Mouse (Mus musculus) mature B cell (primary cell): ENCODE measurements around the gene Card6.

Experiments
- in situ Hi-C: fragments of 300-500 bp; cut with MboI; formaldehyde crosslinking; loops from 2 replicates; pipeline ENCODE4 v1.14.3; 2019

The Card6 gene

DNA sequence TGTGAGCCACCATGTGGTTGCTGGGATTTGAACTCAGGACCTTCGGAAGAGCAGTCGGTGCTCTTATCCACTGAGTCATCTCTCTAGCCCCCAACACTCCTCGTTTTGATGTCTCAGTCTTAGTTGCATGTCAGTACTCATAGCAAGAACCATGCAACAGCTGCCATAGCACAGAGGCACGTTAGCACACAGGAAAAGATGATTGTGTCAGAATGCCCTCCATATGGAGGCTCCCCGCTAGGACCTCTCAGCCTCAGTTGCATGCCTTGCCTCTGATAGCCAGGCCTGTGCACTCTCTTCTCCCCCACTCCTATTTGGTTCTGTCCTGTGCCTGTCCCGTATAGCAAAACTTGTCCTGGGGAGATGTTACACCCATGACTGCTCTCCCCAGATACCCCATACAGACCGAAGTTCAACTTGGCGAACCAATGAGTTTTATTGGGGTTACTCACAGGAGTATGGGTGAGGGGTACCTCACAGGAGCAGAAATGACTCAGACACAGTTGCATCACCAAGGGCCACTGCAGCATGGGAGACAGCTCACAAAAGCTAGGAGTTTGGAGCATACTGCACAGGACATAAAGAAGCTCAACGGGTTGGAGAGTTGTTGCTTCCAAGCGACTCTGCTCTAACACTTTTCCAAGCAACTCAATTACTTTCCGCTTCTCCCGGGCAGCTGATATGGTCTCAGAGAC is 20.9 kb upstream of the Card6 start:
- in situ Hi-C loops = no loop called here

DNA sequence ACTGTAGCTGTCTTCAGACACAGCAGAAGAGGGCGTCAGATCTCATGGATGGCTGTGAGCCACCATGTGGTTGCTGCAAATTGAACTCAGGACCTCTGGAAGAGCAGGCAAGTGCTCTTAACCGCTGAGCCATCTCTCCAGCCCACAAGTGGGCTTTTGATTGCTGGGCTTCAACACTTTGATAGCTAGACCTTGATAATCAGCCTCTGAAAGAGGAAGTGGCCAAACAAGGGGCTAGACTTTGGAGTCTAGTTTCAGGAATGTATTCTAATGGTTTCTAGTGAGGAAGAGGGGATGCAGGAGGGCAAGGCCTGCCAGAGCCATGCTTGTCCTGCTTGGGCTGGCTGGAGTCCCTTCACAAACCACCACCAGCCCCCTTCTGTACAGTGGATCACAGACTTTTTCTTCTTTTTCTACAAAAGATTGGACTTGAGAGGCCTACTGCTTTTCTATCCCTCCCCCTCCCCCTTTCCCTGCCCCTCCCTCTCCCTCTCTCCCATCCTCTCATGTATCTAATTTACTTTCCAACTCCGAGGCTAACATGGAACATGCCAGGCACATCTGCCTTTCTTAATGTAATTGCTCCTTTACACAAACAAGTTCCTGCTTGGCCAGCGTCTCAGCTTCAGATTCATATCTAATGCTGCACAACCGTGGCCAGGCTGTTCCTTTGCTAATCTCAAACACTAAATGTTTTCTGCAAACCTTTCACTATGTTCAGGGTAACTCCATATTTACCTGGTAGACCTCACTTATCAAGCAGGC is 20.0 kb upstream of the Card6 start:
- in situ Hi-C loops = no loop called here

DNA sequence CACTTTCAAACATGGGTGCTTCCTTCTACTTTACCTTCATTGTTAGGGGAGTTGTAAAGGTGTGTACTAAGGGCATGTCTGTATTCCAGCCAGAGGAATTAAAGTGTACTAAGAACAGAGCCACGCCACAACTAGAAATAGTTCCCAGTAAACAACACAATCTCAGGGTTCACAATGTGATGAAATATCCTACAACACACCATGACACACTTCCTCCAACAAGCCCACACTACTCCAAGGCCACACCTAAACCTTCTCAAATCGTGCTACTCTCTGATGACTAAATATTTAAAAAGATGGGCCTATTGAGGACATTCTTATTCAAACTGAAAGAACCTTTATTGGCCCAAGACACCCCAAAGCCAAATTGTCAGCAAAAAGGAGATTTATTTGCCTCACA is 19.1 kb upstream of the Card6 start:
- in situ Hi-C loops = no loop called here

DNA sequence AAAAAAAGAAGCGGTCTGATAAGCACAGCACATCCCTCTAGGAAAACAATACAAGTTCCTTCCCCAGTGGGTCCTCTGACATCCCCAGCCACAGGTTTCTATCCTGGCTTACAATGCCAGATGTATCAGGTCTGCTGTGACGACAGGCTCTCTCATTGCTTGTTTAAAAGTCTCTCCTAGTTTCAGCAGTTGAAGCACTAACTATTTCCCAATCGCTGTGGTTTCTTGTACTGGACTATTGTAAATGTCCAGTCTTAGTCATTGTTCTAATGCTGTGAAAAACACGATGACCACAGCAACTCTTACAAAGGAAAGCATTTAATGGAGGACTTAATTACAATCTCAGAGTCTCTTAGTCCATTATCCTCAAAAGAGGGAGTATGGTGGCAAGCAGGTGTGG is 18.1 kb upstream of the Card6 start:
- in situ Hi-C loops = no loop called here

DNA sequence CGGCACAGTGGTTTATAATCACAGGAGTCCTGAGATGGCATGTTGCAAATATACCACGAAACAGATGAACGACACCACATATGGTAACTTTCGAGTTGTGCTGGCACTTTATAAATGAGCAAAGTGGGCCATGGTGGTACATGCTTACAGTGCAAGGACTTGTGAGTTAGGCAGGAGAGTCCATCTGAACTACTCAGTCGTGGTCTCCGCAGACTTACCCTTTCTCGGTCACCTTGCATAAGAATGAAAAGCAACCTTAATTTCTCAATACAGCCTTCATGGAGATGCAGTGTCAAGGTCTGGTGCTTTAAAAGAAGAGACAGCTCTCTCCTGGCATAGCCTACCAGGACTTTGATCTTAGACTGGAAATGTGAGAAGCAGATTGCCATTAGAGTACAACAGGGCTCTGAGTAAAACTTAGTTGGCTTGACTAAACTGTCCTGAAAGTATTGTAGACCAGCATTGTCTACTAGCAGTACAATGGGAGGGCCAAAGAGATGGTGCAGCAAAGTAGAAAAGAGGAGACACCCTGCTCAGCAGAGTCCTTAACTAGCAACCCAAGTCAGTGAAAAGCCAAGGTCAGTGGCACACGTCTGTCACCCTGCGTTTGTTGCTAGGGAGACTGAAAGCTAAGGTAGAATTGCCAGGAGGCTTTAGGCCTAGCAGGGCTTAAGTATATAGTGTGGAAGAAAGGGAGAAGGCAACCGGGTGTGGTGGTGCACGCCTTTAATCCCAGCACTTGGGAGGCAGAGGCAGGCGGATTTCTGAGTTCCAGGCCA is 13.4 kb upstream of the Card6 start:
- in situ Hi-C loops = loop anchor here (25.0 kb wide), 2 partner anchors 1134 to 1591 kb away; partner anchors contain the start of genes AW549877, Fbxo4 and Rictor

DNA sequence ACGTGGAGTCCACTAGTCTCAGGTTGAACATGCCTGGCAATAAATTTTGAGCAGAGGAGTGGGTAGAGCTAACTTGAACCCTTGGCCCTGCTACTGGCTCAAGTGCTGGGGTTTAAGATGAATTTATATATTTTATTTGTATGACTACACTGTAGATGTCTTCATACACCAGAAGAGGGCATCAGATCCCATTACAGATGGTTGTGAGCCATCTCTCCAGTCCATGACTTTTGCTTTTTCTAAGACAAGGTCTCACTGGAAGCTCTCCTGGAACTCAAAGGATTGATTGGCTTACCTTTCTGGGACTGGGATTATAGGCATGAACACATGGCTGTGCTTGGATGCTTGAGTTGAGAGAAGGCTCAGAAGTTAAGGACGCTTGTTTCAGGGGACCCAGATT is 11.4 kb upstream of the Card6 start:
- in situ Hi-C loops = loop anchor here (25.0 kb wide), 2 partner anchors 1132 to 1593 kb away; partner anchors contain the start of genes AW549877, Fbxo4 and Rictor

DNA sequence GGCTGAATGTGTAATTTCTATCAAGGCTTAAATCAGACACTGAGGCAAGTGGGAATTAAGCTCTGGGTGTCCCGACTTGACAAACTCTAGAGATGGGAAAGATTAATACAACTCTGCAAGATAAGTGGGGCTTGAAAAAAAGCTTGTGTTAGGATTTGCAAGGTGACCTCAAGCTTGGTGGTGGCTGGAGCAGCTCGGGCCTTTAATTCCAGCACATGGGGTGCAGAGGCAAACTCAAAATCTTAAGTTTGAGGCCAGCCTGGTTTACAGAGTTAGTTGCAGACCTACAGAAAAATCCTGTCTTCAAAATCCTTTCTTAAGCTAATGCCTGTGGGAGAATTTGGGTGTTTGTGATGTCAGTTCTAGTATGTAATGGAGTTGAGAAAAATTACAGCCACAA is 10.9 kb upstream of the Card6 start:
- in situ Hi-C loops = loop anchor here (25.0 kb wide), 2 partner anchors 1132 to 1593 kb away; partner anchors contain the start of genes AW549877, Fbxo4 and Rictor

DNA sequence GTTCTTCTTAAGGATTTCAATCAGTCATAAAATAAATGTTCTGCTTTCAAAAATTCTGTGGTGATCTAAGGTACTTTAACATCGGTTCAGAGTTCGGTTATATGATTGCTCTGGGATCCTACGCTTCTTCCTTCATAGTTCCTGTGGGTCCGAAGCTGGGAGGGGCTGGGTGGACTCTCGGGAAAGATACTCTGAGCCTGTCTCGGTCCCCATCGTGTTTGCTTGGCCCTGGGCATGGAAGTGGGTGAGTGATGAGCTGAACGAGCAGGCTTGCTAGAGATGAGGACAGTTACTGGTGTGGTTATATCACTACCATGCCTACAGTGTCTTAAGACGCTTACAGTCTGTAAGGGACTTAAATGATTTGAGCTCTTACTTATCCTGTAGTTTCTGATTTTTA is 10.3 kb upstream of the Card6 start:
- in situ Hi-C loops = loop anchor here (25.0 kb wide), 2 partner anchors 1131 to 1594 kb away; partner anchors contain the start of genes AW549877, Fbxo4 and Rictor

DNA sequence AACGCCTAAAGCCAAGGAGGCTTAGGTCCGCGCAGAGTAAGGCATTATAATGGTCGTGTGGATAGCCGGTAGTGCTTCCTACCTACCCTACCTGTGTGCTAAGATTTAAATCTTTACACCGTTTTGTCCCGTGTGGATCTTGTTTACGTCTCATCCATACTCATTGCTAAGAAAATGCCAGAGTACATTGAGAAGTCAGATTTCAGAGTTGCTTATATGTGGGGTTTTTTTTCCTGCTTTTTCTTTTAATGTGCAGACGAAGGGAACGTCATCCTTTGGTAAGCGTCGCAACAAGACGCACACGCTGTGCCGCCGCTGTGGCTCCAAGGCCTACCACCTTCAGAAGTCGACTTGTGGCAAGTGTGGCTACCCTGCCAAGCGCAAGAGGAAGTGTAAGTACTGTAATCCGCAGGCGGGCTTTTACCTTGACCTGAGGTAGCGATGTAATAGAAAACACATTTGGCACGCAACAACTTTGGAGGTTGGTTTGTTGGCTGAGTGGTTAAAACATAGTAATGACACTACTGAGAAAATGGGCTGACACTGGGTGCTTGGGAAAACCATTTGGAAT is 8.8 kb upstream of the Card6 start:
- in situ Hi-C loops = loop anchor here (25.0 kb wide), 2 partner anchors 1130 to 1595 kb away; partner anchors contain the start of genes AW549877, Fbxo4 and Rictor

DNA sequence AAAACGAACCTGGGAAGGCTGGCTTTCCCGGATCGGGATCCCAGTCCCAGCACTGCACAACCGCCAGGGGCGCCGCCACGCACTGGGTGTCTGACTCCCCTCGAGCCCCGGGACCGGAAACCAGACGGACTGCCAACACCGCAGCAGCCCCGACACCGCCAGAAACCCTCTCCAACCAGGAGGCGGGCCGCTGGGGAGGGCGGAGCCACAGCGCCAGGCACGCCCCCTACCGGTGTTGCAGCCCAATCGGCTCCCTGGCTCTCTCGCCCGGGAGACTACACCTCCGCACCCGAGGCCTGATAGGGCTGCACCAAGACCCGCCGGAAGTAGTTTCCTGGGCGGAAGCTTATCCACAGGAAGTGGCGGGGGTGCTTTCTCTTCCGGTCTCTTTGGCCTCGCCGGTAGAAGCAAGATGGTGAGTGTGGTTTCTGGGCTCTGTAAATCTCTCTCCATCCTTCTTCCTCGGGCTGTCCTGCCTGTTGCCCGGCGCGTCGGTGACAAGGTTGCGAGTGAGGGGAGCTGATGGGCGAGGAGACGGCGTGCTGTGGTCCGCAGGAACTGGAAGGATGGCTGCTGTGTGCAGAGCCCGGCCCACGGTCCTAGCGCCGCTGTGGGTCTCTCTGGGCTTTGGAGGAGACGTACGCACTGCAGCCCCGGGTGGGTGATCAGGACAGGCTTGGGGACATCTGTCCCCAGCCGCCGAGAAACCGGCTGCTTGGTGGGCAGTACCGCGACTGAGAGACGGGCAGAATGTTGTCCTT is 8.1 kb upstream of the Card6 start, which contains the start of gene Rpl37:
Rpl37 (plus strand) TSS at position 376 of the 761 bp plus-strand sequence.
- in situ Hi-C loops = loop anchor here (25.0 kb wide), 2 partner anchors 1129 to 1596 kb away; partner anchors contain the start of genes AW549877, Fbxo4 and Rictor

DNA sequence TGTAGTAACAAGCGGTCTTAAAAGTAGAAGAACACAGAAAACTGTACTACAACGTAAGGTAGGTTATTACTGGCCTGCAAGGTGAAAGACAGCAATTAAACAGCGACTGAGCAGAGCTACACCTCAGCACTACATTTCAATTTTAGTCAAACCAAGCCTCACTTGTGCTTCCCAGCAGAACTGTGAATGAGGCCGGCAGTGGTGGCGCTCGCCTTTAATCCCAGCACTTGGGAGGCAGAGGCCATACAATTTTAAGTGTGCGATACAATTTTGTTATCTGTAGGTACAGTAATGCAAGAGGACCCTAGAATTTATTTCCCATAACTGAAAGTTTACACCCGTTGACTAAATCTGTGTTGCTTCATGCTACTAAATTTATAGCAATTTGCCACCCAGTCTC is 6.8 kb upstream of the Card6 start:
- in situ Hi-C loops = loop anchor here (25.0 kb wide), 2 partner anchors 1128 to 1597 kb away; partner anchors contain the start of genes AW549877, Fbxo4 and Rictor

DNA sequence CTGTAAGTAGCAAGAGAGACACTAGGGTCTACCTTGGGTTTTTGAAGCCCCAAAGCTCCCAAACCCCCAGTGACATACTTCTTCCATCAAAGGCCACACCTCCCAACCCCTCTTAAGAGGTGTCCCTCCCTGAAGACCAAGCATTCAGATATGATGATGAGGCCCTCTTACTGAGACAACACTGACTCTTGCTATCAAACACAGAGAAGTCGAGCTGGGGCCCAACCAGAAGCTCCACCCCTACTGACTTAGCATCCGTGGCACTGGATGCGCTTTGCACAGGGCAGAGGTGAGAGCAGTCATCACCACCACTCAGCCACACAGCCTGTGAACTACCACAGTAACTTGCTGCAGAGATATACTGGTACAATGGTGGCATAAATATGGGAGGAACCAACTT is 4.3 kb upstream of the Card6 start:
- in situ Hi-C loops = loop anchor here (25.0 kb wide), 2 partner anchors 1125 to 1600 kb away; partner anchors contain the start of genes AW549877, Fbxo4 and Rictor

DNA sequence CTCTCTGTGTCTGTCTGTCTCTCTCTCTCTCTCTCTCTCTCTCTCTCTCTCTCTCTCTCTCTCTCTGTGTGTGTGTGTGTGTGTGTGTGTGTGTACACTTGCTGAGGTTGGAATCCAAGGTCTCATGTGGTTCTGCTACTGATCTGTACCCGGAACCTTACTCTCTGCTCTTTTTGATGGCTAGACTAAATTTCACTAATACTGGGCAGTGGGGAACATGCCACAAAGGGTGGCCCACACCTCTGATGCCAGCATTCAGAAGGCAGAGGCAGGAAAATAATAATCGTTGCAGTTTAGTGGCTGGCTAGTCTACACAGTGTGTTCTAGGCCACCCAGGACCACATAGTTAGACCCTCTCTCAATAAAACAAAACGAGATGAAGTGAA is 309 bp upstream of the Card6 start:
- in situ Hi-C loops = loop anchor here (25.0 kb wide), 2 partner anchors 1121 to 1604 kb away; partner anchors contain the start of genes AW549877, Fbxo4 and Rictor

DNA sequence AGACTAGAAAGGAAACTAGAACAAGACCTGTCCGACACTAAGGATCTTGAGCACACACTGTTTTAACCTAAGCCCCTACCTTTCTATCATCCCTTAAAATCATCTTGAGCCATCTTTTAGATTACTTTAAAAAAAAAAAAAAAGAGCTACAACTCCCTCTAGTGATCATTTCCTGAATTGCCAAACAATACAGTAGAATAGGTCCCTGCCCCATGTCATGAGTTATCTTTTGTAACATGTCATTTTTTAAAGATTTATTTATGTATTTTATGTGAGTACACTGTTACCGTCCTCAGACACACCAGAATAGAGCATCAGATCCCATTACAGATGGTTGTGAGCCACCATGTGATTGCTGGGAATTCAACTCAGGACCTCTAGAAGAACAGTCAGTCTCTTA is 2.0 kb downstream of the Card6 start:
- in situ Hi-C loops = loop anchor here (25.0 kb wide), 2 partner anchors 1119 to 1606 kb away; partner anchors contain the start of genes AW549877, Fbxo4 and Rictor

DNA sequence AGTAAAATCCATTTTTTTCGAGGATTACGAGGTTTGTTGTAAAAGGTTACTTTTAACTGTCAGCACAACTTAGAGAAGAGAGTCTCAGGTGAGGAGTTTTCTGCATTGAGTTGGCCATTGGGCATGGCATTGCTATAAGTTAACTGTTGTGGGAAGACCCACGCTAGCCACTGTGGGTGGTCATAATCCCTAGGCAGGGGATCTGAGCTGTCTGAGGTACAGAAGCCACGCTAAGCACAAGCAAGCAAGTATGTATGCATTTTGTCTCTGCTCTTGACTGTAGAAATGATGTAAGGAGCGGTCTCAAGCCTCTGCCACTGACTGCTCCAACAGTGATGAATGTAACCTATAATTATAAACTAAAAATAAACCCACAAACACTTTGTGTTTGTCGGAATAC is 2.4 kb downstream of the Card6 start:
- in situ Hi-C loops = loop anchor here (25.0 kb wide), 2 partner anchors 1119 to 1606 kb away; partner anchors contain the start of genes AW549877, Fbxo4 and Rictor

DNA sequence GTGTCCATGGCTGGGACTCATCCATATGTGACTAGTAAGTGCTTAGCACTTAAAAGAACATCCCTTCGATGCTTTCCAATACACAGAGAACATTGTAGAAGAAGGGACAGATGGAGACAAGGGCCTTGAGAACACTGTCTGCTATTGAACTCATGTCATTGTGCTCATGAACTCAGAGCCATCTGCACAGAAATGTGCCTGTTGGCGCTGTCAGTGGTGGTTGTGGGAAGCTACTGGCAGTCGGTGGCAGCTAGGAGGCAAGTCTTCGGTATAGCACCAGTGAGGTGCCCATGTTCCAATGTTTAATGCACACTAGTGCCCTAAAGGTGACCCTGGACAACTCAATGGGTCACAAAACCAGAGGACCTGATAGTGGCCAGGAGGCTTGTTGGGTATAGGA is 6.0 kb downstream of the Card6 start:
- in situ Hi-C loops = loop anchor here (25.0 kb wide), 2 partner anchors 1115 to 1610 kb away; partner anchors contain the start of genes AW549877, Fbxo4 and Rictor

DNA sequence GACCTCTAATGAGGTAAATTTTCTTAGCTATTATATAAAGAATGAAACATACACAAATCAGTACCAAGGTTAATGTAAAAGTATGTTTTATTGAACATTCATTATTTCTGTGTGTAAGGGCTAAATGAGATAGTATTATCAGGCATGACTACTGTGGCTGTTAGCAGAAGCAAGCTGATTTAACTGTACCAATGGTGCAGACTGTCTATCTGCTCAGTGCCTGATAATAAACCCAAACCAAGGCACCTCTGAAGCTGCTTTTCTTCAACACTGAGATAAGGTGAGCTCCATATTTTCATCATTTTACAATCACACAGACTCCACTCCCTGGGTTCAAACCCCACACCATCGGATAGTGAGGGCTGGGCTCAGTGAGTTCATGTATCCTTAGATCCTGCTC is 11.0 kb downstream of the Card6 start:
- in situ Hi-C loops = no loop called here

DNA sequence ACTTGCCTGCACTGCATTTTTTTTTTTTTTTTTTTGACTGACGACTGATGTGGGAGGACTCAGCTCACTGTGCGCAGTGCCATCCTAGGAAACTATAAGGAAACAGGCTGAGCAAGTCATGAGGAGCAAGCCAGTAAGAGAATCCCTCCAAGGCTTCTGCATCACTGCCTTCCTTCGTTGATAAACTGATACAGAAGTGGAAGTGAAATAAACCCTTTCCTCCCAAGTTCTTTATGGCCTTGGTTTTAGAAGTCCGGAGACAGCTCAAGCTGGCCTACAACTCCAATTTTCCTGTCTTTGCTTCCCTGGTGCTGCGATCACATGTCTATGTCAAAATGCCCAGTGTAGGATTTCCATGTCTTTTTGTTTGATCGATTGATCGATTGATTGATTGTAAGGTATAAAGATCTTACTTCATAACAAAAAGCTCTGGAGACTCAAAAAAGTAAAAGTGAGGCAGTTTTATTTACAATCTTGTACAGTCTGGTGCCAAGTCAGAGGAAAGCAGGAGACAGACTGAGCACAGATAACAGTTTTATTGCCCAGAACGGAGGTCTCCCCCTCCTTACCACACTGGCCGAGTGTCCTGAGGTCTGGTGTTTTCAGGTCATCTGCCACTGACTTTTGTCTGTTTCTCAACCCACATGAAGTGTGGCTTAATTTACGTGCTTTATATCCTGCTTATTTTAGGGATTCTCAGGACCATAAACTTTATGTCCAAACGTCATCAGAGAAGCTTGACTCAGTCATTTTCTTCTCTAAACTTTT is 12.6 kb downstream of the Card6 start:
- in situ Hi-C loops = no loop called here

DNA sequence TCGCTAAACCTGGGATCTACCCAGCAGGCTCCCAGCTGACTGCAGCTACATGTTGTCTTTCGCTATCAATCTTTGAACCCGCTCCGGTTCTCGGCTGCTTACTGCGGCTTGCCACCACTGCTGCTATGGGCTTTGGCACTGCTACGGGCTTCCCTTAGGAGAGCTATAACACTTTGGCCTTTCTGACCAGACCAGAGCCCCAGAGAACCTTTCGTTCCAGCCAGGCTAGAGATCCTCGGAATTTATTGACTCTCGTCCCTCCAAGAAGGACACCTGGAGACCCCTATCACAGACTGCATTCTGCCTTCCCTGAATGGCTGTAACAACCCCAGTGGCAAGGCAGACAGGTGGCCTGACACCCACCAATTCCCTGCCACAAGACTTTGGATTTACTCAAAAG is 18.2 kb downstream of the Card6 start:
- in situ Hi-C loops = no loop called here
